Mouse (Mus musculus): ENCODE data around the gene Cntnap5c.

Cntnap5c gene

GRCm38 (mm10) chr17:58187171-58187570 is 417.8 kb downstream of the Cntnap5c start:
- H3K27me3 ChIP-seq (ENCODE audit: control insufficient read depth, insufficient read depth, low read length, poor library complexity, severe bottlenecking), result no peaks in the 10 kb centered on the region
- no peaks in the 10 kb centered on the region for H3K36me3 ChIP-seq (ENCODE audit: control insufficient read depth, insufficient read depth, low read length, poor library complexity, severe bottlenecking)
- no peak for DNase-seq (ENCODE audit: low read depth, low spot score)

GRCm38 (mm10) chr17:58201148-58201547 is 431.8 kb downstream of the Cntnap5c start:
- Histone ChIP-seq H3K36me3 (ENCODE audit: control insufficient read depth, insufficient read depth, low read length, poor library complexity, severe bottlenecking) (no peaks in the 10 kb centered on the region), H3K27me3 (ENCODE audit: control insufficient read depth, insufficient read depth, low read length, poor library complexity, severe bottlenecking) (no peaks in the 10 kb centered on the region)
- DNase-seq (ENCODE audit: low read depth, low spot score), result no peak

DNA sequence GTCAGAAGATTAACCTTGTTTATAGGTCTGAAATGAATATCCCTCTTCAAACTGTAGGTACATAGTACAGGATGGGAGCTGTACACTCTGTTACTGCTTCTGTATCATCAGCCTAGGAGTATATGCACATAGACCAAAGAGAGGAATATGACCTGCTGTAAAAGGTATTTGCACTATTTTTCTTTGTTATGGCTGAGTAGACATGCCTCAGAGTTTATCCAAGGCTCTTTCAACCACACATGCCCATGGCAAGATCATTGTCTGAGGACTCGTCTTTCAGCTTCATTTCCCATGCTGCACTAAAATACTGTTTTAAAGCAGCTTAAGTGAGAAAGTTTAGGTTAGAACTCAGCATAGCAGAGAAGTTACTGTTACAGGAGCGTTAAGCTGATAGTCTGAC is 498.7 kb downstream of the Cntnap5c start:
- no peaks in the 10 kb centered on the region for H3K36me3 ChIP-seq (ENCODE audit: control insufficient read depth, insufficient read depth, low read length, poor library complexity, severe bottlenecking)
- H3K27me3 ChIP-seq (ENCODE audit: control insufficient read depth, insufficient read depth, low read length, poor library complexity, severe bottlenecking), result no peaks in the 10 kb centered on the region
- no peak for DNase-seq (ENCODE audit: low read depth, low spot score)

DNA sequence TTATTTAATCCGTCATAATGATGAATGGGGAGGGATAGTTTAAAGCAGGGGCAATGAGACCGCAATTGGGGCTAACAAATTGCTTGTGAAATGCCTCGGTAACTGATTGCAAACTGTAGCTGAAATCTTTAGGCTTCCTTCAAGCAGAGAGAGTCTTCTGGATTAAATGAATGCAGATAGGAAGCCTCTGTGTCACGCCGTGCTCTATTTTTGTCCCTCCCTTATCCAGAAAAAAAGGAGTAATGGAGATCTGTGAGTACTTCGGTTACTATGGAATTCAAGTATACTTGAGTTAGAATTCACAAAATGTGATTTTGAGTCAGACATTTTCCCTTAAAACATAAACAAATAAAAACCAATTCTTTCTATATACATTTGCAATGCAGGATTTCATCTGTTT is 581.9 kb downstream of the Cntnap5c start:
- no peak for DNase-seq (ENCODE audit: low read depth, low spot score)
- no peaks in the 10 kb centered on the region for H3K27me3 ChIP-seq (ENCODE audit: control insufficient read depth, insufficient read depth, low read length, poor library complexity, severe bottlenecking)
- H3K36me3 ChIP-seq (ENCODE audit: control insufficient read depth, insufficient read depth, low read length, poor library complexity, severe bottlenecking), result no peaks in the 10 kb centered on the region

GRCm38 (mm10) chr17:58356224-58356623 is 586.9 kb downstream of the Cntnap5c start:
- H3K36me3 ChIP-seq (ENCODE audit: control insufficient read depth, insufficient read depth, low read length, poor library complexity, severe bottlenecking), result no peaks in the 10 kb centered on the region
- no peaks in the 10 kb centered on the region for H3K27me3 ChIP-seq (ENCODE audit: control insufficient read depth, insufficient read depth, low read length, poor library complexity, severe bottlenecking)
- no peak for DNase-seq (ENCODE audit: low read depth, low spot score)

DNA sequence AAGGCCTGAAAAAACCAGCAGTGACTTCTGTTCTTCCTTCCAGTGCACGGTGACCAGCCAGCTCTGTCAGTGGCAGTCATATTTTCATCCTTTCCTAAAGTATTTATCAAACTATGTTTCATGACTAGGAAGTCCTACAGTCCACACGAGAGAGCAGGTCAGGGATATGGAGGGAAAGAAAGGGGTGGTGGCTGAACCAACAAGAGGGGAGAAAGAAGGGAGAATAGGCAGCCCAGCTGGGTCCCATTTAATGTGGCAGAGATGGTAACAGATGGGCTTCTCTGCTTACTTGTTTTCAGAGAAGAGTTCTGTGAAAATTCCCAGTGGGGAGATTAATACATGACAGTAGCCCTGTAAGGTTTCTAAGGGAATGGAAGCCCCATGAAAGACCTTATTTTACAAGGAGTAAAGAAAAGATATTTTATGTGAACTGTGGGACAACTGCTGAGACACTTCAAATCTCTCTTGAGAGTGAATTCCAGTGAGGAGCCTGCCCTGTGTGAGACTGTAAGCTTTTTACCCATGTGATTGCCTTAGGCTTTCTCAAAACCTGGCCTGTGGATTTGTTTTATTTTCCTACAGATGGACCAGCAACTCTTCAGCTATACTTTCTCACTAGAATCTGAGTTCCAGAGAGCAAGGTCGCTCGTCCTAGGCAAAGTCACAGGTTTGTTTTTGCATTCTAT is 594.4 kb downstream of the Cntnap5c start:
- DNase-seq (ENCODE audit: low read depth, low spot score), result no peak
- Histone ChIP-seq H3K27me3 (ENCODE audit: control insufficient read depth, insufficient read depth, low read length, poor library complexity, severe bottlenecking) (no peaks in the 10 kb centered on the region), H3K36me3 (ENCODE audit: control insufficient read depth, insufficient read depth, low read length, poor library complexity, severe bottlenecking) (no peaks in the 10 kb centered on the region)

DNA sequence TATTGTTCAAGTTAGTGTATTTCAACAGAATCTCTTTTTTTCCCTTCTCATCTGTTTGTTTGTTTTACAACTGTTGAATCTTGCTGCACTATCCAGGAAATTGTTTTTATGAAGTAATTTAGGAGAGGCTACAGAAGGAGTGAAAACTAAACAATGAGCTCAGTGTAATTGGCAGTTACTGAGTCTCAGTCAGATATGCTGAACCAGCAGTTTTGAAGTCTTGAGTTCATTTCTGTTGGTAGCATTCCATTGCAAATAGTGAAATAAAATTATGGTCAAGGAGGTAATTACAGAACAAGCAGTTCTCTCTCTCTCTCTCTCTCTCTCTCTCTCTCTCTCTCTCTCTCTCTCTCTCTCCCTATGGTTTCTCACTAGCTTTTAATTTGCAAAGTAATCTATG is 600.7 kb downstream of the Cntnap5c start:
- Histone ChIP-seq H3K27me3 (ENCODE audit: control insufficient read depth, insufficient read depth, low read length, poor library complexity, severe bottlenecking) (no peaks in the 10 kb centered on the region), H3K36me3 (ENCODE audit: control insufficient read depth, insufficient read depth, low read length, poor library complexity, severe bottlenecking) (no peaks in the 10 kb centered on the region)
- no peak for DNase-seq (ENCODE audit: low read depth, low spot score)

- DNase-seq (ENCODE audit: low read depth, low spot score), result no peak
- no peaks in the 10 kb centered on the region for H3K36me3 ChIP-seq (ENCODE audit: control insufficient read depth, insufficient read depth, low read length, poor library complexity, severe bottlenecking)
- no peaks in the 10 kb centered on the region for H3K27me3 ChIP-seq (ENCODE audit: control insufficient read depth, insufficient read depth, low read length, poor library complexity, severe bottlenecking)
Measured at GRCm38 (mm10) chr17:58407769-58408168, 638.4 kb downstream of the Cntnap5c start.

DNA sequence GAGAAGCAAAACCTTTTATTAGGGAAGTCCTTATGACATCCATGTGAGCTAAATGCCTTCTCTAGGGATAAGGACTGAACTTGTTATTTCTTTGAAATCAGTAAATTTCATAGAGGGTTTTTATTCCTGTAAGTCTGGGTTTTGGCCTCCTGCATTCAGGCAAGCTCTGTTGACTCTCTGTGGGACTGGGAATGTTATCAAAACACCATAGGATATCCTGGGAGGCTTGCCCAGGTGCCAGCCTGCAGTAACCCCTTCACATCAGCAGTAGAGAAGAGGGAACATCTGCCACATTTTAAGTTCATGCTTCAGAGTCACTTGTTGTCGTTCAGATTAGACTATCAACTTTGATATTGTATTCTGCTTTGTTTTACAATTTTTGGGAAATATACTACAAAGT is 639.4 kb downstream of the Cntnap5c start:
- H3K36me3 ChIP-seq (ENCODE audit: control insufficient read depth, insufficient read depth, low read length, poor library complexity, severe bottlenecking), result no peaks in the 10 kb centered on the region
- no peak for DNase-seq (ENCODE audit: low read depth, low spot score)
- no peaks in the 10 kb centered on the region for H3K27me3 ChIP-seq (ENCODE audit: control insufficient read depth, insufficient read depth, low read length, poor library complexity, severe bottlenecking)

DNA sequence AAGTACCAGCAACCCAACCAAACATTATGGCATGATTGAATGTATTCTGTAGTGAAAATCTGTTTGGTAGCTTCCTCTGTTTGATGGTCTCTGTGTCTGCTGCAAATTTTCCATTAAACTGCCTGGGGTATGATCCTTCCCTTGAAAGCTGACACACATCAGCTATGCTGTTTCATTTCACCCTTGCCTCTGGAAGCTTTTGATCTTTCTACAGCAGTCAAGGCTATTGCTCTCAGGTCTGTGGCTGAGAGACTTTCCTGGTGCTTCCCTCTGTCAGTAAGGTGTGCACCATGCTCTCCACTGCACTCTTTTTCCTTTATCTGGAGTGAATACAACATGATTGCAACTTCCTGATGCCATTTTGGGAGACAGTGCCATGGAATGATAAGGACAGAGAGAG is 668.1 kb downstream of the Cntnap5c start:
- no peaks in the 10 kb centered on the region for H3K36me3 ChIP-seq (ENCODE audit: control insufficient read depth, insufficient read depth, low read length, poor library complexity, severe bottlenecking)
- no peaks in the 10 kb centered on the region for H3K27me3 ChIP-seq (ENCODE audit: control insufficient read depth, insufficient read depth, low read length, poor library complexity, severe bottlenecking)
- no peak for DNase-seq (ENCODE audit: low read depth, low spot score)

Measured in splenic B cell, adult 2 months (primary cell).